Mouse (Mus musculus) urinary bladder, postnatal 25 days (tissue): Measurements from ENCODE around the gene Scgn.

Experiments
- DNase-seq: peaks from one replicate; pipeline ENCODE4 v3.0.0; 2022; ENCODE audit warnings: low spot score

Gene Scgn

DNA sequence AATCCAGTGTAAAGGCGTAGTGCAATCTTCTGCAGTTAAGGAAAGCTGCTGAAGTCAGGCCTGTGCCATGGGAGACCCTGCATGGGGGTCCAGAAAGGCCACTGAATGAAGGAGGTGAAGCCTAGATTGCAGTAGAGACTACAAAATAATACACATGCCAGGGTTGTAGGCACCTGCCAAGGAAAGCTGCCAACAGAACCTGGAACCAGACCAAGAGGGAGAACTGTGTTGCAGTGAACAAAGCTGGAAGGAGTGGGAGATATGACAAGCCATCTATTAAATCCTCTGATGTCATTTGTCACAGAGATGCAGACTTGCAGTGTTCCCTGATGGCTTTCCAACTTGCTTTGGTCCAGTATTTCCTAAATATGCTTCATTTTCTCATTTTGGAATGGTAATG, 52.3 kb downstream of the Scgn start:
- DNase-seq, result no peak

DNA sequence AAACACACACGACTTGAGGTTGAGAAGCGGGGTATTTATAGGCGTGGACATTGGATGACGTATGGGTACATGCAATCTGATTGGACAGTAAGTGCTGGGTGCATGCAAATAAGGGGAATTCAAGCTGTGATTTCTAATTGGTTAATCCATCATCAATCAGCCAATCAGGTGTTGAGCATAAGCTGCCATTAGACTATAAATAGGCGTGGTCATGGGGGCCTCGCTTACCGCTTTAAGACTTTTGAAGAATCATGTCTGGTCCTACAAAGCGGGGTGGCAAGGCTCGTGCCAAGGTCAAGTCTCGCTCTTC, 56.8 kb downstream of the Scgn start, which contains the start of gene Hist1h2aa:
TSS of gene Hist1h2aa (plus strand) at position 252 of the 310 bp plus-strand sequence.
- DNase-seq, result no peak

DNA sequence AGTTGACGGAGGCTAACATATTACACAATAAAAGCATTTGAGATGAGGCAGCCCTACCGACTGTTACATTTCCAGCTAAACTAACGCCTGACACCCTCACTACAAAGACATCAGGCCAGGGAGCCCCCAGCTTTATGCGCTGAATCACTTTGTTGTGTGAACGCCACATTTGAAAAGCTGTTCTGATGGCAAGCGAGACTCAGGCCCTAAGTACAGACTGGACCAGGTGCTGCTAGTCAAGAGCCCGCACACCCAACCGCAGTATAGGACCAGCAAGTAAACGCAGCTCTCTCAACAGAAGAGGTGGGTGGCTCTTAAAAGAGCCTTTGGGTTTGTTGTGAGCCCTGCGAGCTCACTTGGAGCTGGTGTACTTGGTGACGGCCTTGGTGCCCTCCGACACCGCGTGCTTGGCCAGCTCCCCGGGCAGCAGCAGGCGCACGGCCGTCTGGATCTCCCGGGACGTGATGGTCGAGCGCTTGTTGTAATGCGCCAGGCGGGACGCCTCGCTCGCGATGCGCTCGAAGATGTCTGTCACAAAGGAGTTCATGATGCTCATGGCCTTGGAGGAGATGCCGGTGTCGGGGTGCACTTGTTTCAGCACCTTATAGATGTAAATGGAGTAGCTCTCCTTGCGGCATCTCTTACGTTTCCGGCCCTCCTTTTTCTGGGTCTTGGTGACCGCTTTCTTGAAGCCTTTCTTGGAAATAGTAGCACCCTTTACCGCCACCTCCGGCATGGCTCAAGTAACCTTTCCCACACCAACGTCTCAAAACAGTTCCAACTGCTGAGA, 57.4 kb downstream of the Scgn start, which contains the start of gene Hist1h2ba:
TSS of gene Hist1h2ba (minus strand) at position 736 of the 790 bp plus-strand sequence.
- no peak for DNase-seq

DNA sequence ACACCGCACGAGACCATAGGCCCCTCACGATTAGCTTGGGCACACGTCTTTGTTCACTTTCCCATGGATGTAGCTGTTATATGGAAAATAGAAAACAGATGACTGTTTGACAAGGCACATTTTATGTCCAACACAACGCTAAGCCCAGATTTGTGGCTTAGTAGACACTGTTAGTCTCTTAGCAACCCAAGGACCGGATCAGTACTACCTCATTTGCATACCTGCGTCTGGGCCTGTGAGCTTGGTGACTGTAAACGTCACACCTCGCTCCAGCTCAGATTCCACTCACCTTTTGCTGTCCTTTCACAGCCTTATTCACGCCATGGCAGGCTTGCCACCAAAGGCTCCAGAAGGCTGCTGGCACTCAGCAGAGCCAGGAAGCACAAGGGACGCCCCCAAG, 60.1 kb downstream of the Scgn start:
- no peak for DNase-seq

DNA sequence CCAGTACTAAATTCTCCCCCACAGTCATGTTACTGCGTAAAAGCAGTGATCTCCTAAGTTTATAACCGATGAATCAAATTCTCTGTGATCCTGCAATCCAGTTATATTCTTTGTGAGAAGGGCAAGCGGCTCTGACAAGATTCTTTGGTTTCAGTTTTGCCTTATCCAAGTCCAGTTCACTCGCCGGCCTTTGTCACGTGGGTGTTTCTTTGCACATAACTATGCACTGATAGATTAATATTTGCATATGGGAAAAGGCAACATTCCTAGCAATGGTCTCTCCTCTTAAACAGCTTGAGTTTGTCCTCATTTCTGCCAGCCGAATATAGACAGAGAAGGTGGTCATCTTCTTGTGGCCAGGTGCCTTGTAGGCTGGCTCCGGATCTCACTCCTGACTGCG, 60.6 kb downstream of the Scgn start:
- DNase-seq, result no peak

DNA sequence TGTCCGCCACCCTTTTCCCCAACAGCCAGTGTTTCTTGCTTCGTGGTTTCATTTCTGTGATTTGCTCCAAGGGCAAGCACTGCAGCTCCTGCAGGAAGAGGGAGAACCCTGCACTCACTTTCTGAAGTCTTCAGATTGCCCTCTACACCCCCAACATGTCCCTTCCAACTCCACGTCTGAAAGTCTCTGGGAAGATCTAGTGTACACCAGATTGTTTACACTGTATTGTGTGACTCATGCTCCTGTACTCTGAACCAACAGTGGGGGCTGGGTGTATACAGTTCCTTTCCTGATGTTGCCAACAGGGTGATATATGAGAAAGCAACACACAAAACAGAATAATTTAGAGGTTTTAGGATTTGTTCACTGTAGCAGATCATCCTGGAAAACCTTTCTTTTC, 62.4 kb downstream of the Scgn start:
- DNase-seq, result no peak

DNA sequence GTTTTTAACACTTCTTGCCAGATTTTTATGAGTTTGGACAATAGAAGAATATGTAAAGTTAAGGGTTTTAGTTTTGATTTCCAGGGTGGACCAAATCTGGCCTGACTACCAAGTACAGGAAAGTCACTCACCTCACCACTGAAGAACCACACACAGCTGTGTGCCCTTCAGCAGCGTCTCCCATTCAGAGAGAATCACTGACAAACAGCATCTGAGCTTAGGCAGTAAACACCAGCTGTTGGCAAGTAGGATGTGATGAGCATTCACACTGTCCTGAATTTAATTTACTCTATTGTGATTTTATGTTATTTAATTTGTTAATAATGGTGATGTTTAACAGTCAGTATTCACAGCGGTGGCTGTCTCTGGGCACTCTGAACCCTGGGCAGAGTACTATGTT, 65.2 kb downstream of the Scgn start:
- DNase-seq, result no peak

DNA sequence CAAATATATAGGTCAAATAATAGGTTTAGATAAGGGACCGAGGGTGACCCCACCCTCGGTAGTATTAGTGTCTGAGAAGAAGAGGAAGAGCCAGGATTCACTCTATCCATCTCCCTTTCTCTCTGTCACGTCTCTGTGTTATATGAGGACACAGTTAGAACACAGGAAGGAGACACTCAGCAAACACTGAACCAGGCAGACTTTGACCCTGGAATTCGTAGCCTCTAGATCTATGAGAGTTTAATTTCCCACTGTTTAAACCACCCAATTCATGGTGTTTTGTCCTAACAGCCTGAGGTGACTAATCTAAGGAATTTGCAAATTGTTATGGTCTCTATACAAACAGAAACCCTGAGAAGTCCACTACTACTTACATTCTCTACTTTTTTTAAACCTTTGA, 73.3 kb downstream of the Scgn start:
- no peak for DNase-seq

DNA sequence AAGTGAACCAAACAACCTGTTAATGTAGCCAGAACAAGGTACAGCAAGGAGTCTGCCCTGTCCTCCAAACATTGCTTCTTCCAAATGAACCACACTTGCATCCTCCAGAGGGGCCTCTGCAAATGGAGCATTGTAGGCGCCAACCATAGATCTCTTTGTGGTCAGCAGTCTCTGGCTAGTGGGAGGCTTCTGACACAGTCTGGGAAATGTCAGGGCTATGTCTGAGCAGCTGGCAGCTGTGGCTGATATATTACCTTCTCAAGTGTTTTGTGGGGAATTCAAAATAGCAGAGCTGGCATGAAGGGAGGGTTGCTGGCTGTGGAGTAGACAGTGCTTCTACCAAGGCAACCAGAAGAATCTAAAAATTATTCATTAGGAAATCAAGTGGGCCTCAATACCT, 74.9 kb downstream of the Scgn start:
- DNase-seq, result no peak

DNA sequence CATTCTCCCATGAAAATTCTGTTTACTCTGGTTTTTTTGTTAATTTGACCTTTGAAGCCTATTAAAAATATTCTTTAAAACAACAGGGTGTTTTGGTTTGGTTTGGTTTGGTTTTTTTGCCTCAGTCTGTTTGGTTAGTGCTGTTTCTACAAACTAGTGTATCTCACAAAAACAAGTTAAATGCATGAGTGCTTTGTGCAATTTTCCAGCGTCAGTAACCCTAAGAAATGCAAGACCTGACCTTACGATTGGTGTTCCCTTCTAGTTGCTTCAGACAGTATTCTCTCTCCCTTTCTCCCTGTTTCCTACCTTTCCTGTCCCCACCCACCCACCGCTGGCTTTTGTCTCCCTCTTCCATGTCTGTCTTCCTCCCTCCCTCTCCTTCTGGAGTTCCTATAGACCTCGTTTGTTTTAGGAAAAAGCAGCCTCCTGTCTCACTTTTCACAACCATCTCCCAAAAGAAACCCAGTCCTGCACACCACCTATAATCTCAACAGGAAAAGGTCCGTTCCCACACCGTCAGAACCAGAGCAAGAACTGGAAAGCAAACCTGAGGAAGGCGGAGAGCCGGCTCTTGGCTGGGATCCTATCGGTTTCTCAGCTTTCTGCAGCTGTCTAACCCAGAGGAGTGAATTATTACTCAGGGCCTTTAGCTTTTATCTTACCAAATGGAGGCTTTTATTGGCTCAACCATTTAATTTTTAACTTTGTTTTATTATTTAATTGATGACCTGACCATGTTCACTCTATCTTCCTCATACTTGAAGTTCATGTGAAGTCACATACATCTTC, 76.4 kb downstream of the Scgn start, which contains the start of gene Slc17a4:
TSS of gene Slc17a4 (minus strand) at position 634 of the 792 bp plus-strand sequence.
- DNase-seq, result no peak

DNA sequence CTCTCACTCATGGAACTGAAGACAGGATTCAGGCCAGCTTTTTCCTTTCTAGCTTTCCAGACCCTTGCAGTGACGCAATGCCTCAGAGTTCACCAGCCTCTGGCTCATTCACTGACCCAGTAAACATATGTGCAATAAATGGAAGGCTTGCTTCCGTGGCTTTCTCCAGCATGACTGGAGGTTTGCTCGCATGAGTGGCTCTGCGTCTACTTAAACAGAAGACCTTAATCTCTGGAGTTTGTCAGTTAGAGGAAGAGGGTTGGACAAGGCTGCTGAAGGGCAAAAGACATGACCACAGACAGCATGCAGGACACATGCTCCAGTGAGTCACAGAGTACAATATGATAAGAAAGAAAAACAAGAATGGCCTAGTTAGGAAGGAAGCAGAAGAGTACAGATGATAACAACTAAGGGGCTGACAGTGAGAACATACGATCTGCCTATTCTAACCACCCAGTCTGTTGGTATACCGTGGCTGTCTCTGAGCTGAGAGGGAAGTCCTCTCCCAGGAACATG, 77.2 kb downstream of the Scgn start:
- DNase-seq, result no peak

DNA sequence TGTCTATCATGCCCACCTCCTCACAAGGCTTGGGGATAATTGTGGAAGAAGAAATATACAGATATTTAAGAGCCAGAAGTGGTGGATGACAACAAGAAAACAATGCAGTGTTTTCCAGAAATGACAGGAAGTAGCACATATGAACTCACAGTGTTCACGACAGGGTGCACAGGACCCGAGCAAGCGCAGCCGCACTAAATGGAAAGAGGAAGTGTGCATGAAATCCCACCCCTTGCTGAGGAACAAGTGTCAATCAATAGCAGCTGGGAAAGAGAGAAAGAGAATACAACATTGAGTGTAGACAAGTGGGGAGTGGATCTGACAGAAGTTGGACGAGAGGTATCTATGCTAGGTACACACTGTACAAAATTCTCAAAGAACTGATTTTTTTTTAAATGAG, 79.7 kb downstream of the Scgn start:
- DNase-seq, result no peak

DNA sequence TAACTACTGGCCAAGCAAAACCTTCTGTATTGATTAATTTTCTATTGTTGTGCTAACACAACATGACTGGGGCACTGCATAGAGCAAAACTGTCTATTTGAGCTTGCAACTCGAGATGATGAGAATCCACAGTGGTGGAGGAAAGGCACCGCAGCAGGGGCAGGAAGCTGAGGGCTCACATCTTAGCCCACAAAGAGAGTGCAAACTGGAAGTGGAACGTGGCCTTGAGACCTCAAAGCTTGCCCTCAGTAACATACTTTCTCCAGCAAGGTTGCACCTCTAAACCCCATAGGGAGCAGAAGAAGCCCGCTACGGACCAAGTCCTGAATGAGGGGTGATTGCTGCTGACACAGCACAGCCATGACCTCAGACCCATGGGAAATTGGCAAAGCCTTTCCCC, 80.9 kb downstream of the Scgn start:
- no peak for DNase-seq

DNA sequence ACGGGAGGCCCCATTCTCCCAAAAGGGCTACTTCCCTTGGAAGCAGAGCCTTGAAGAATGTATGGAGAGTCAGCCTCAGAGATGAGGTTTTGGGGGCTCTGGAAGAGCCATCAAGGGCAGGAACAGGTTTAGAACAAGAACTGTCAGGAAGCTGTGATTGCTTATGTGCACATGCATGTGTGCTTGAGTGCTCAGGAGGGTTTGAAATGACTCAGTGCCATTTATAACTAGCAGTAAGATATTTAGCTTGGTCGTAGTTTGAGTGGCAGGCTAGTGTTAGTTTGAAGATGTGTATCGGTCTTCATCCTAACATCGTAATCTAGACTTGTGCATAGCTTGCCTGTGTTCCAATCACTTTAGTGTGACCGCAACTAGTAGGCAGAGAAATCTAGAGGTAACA, 84.1 kb downstream of the Scgn start:
- DNase-seq, result no peak
